Mouse (Mus musculus) bone marrow, adult 2 months (tissue): ENCODE measurements at regions not wholly inside any gene's neighbourhood (a gene's known extent, or its start where the extent isn't known, plus 50 kb on each side); places are given as distances from the start of the nearest gene placed in this dataset.

Experiments used
- CTCF ChIP-seq: fragments of 200-500 bp; IDR thresholded peaks from 2 replicates; pipeline ENCODE4 v1.5.1; 2011; ENCODE audit warnings: low read length, control low read depth; ENCODE audit not compliant: control insufficient read depth, insufficient read depth
- POLR2A ChIP-seq: fragments of 200-500 bp; IDR thresholded peaks from 2 replicates; pipeline ENCODE4 v1.6.1; 2011; ENCODE audit warnings: low read depth, mild to moderate bottlenecking, control low read depth, low read length, borderline replicate concordance; ENCODE audit not compliant: control insufficient read depth

DNA sequence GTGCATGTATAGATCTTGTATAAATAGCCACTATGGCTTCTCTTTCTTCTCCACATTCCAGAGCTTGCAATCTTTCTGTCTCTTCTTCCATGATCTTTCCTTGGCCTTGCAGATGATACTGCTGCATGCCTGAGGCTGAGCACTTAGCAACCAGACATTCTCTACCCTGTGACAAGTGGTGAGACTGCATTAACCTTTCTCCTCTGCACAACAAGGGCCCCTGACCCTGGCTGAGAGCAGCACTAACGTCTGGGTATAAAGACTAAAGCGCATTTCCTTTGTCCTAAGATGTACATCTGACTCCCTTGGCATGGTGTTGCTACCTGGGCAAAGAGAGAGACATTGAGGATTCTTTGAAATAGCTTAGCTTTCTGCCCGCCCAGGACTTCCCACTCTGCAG, 590.8 kb upstream of the Adgrl2 start:
- no peak for TF ChIP-seq POLR2A
- no peak for TF ChIP-seq CTCF
